Mouse (Mus musculus): ENCODE data around the gene Smg7.
"Not testable (repeated sequence)": the region's sequence is repeated elsewhere in the genome, so short reads cannot be mapped to it uniquely, and the experiment has no call there.

Gene Smg7

DNA sequence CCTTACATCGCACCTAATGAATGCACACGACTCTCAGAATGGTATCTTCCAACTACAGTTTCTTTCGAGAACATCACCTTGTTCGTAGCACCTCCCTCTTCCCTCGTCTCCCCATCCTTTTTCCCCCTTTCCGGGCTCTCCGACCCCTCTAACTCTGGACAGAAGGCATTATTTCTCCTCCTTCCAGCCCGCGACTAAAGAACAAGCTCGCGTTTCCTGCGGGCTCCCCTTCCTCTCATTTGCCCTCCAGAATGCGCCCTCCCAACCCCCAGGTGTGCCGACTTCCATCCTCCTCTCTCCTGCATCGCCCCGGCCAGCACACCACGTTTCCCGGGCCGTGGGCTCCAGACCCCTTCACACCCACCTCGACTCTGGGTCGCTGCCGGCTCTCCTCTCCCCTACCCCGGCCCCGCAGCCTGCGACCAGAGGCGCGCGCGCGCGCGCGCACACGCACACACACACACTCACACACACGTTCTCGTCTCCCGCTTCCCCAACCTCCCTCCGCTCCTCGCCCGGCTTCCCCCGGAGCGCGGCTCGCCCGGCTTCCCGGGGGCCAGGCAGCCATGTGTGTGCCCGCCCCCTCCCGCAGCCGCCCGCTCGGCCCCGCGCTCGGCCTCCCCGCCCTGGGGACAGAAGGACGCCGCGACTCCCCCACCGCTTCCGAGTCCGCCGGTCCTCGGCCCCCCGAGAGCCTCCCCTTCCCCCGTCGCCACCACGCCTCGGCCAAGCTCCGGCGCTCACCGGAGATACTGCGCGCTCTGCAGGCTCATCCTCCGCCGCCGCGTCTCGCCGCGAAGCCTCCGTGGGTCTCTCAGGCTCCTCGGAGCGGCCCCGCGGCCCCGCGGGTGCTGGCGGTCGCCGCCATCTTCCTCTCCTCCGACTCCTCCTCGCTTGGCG is at the start of gene Smg7:
Smg7 (minus strand) TSS at position 882 of the 900 bp plus-strand sequence.
- DNase-seq (ENCODE audit: low spot score): peak; percentile 27

DNA sequence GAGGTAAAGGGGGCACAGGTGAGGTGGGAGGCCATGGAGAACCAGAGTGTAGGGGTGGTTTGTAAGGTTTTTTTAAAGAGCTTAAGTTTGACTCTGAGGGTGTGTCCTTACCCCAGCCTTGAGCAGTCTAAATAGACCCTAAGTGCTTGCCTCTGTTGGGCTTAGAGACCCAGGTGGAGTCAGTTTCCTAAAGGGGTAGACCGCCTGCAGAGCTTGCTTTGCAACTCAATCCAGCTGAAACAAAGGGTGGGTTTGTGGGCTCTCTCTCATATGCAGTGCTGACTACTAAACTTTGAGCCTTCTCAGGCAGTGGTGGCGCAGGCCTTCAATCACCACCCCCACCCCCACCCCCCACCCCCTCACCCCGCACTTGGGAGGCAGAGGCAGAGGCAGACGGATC is 40.5 kb upstream of the Smg7 start:
- no peak for DNase-seq (ENCODE audit: low spot score)

GRCm38 (mm10) chr1:152936365-152936764 is 33.9 kb upstream of the Smg7 start:
- DNase-seq (ENCODE audit: low spot score): no peak

GRCm38 (mm10) chr1:152935476-152935875 is 33.0 kb upstream of the Smg7 start:
- DNase-seq (ENCODE audit: low spot score): no peak

- DNase-seq (ENCODE audit: low spot score): no peak
Observed at GRCm38 (mm10) chr1:152933962-152934361, 31.5 kb upstream of the Smg7 start.

GRCm38 (mm10) chr1:152921786-152922185 is 19.3 kb upstream of the Smg7 start:
- DNase-seq (ENCODE audit: low spot score): no peak

DNA sequence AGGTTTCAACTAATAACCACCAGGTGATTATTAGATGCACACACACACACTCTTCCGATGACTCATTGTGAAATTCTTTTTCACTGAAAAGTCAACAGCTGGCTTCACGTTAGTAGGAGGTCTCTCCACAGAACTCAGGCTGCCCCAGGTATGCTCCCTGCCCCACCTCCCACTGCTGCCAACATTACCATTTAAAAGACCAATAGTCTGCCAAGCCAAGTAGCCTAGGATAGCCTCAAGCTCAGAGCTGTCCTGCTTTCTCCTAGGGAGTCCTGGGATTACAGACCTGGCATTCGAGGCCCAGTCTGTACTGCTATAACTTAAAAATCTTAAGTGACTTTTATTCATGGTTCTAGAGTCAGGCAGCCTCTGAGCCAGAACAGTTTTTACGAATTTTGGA is 15.2 kb upstream of the Smg7 start:
- DNase-seq (ENCODE audit: low spot score): no peak

DNA sequence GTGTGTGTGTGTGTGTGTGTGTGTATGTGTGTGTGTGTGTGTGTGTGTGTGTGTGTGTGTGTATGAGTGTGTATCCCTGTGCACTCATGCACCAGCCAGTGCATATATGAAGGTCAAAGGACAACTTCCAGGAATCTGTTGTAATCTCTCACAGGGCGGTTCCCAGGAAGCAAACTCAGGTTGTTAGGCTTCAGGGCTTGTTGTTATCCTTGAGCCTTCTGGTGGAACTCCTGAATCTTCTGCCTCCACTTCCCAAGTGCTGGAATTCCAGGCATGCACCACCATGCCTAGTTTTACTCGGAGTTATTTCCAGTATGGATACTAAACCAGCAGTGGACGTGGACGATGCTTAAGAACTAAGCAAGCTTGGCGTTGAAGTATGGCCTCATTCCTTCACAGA is 14.5 kb upstream of the Smg7 start:
- no peak for DNase-seq (ENCODE audit: low spot score)

GRCm38 (mm10) chr1:152915766-152916165 is 13.3 kb upstream of the Smg7 start:
- DNase-seq (ENCODE audit: low spot score): no peak

- DNase-seq (ENCODE audit: low spot score): no peak
Observed at GRCm38 (mm10) chr1:152913483-152914460, 11.3 kb upstream of the Smg7 start.

DNA sequence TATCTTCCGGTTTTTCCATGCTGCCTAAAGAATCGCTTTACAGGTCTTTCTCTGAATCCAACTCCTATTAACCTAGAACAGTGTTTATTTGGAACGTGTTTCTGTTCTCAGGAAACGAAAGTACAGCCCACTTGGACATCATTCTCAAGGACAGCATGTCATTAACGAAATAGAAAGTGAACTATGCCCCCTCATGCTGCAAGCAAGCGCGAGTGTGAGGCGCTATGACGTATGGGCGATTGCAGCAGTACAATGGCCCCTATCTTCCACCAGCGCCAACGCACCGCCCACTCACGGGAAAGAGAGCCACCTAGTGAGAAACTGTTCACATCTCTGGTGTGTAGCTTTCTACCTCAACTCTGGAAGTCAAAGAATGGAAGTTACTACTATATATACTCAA is 2.0 kb upstream of the Smg7 start:
- peak; percentile 63 for DNase-seq (ENCODE audit: low spot score)

GRCm38 (mm10) chr1:152903591-152904135 is 1.2 kb upstream of the Smg7 start:
- peak; percentile 39 for DNase-seq (ENCODE audit: low spot score)

DNA sequence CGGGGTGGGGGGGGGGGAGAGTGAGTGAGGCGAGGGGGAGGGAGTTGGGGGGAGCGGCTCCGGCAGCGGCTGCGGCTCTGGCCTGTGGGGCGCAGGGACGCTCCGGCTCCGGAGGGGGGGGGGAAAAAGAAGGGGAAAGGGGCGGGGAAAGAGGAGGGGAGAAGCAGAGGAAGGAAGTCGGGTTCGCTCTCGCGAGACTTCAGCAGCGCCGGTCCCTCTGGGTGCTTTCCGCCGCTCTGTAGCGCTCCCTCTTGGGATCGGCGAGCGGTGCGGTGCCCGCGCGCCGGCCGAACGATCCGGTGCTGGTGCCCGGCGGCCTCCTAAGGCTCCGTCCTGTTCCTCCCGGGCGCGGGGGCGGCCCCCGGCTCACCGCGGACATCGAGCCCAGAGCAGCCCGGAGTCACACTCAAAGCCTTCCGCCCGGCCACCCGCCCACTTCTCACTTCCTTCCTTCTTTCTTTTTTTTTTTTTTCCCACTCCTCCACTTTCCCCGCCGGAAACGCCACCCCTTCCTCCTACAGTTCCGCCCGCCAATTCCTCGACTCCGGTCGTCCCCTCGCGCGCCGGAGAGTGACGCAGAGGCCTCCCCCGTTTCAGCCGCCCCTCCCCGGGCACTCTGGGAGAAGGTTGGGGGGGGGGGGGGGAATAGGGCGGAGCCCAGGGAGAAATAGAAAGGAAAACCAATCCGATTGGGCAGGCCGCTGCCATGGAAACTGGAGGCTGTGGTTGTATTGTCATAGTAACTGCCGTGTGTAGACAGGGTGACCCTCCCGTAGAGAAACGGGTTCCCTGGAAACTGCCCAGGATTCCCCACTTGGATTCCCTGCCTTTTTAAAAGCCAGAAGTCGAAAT is 445 bp upstream of the Smg7 start:
- peak; percentile 95 for DNase-seq (ENCODE audit: low spot score)

DNA sequence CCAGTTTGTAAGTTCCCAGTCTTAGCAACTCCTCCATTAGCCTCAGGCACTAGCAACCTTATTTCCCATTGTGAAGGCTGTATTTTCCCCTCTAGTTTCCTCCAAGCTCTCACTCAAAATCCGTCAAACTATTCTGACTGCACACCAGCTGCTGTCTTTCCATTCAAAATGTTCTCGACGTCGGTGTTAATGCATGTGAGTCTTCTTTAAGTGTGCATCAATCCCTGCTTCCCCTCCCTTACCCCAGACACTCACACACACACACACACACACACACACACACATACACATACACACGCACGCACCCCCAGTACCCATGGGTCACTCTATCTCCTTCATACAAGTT is 1.1 kb downstream of the Smg7 start:
- DNase-seq (ENCODE audit: low spot score): no peak

GRCm38 (mm10) chr1:152888086-152888485 is 14.4 kb downstream of the Smg7 start:
- not testable (repeated sequence) for DNase-seq (ENCODE audit: low spot score)

DNA sequence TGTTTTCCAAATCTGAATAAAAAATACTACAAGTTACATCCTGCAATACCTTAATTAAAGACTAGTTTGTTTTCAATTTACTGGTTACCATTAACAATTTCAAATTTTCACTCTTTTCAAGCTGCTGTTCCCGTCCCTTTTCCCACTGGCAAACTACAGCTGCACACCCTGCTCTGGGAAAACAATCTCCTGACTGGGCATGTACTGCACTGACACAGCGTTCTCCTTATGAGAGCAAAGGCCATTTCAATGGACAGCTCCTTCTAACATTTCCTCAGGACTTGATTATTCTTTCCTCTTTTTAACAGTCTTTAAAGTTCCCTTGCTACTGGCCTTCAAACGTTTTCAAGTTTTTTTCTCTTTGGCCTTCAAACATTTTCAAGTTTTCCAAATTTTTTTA is 31.4 kb downstream of the Smg7 start:
- no peak for DNase-seq (ENCODE audit: low spot score)

GRCm38 (mm10) chr1:152869901-152870300 is 32.5 kb downstream of the Smg7 start:
- no peak for DNase-seq (ENCODE audit: low spot score)

GRCm38 (mm10) chr1:152846856-152847255 is 55.6 kb downstream of the Smg7 start:
- DNase-seq (ENCODE audit: low spot score): no peak

- DNase-seq (ENCODE audit: low spot score): no peak
Observed at GRCm38 (mm10) chr1:152845211-152845730, 57.2 kb downstream of the Smg7 start.

- no peak for DNase-seq (ENCODE audit: low spot score)
Observed at GRCm38 (mm10) chr1:152844634-152845033, 57.8 kb downstream of the Smg7 start.

GRCm38 (mm10) chr1:152841057-152841456 is 61.4 kb downstream of the Smg7 start:
- DNase-seq (ENCODE audit: low spot score): no peak

All from left cerebral cortex, adult 11 months (tissue).